ENCODE assay signal across 20 mouse cellular contexts in genomic region chr8:115494353-115494752, GRCm38 (mm10).
A peak's percentile ranks its signal among the peaks of the same experiment; 100 is the strongest.
DNase-seq lines count a peak whose midpoint lies in the region; ATAC-seq lines count a peak whose summit lies in the region.
"Had no signal": no experiment of that assay in that cellular context is flagged by ENCODE, and none has a peak within 500 bp of the region (broad histone marks: within the 10 kb centered on the region; RNA-seq: fewer than 3 reads in every experiment).

No protein-coding gene starts in this region.

- peak; percentile 77 for ATAC-seq in granulocyte monocyte progenitor cell, adult 5-6 weeks (replicated peaks; ENCODE audit: poor library complexity, severe bottlenecking)
- ATAC-seq in megakaryocyte progenitor cell, adult 5-6 weeks (replicated peaks; ENCODE audit: poor library complexity) = peak; percentile 69
- ATAC-seq: CD4-positive, CD25-positive, alpha-beta regulatory T cell, adult 4 months; forebrain, embryonic 14.5 days; forebrain, postnatal 0 days; intestine, embryonic 15.5 days had no signal

- peak; percentile 4 for DNase-seq in lung, postnatal 25 days (ENCODE audit: low spot score)
- no peak for DNase-seq in lung, postnatal 10 days
- no peak for DNase-seq in adrenal gland, adult (ENCODE audit: inconsistent age in 2 of 2, low spot score in 1 of 2)
- no peak for DNase-seq in spleen, postnatal 4 days (ENCODE audit: low spot score in 2 of 2)
- no peak for DNase-seq in spleen, postnatal 14 days (ENCODE audit: low spot score in 2 of 2)
- DNase-seq: adrenal gland, adult 8-10 months; adrenal gland, postnatal 25 days; cerebellum, adult 18-20 months; cerebellum, adult 9-10 months; cerebellum, postnatal 14 days; forebrain, postnatal 0 days; gastrocnemius, adult 2 months; gastrocnemius, postnatal 14 days; heart, postnatal 10 days; heart, postnatal 4 days had no signal
